Mouse (Mus musculus): Measurements from ENCODE around the gene Gxylt2.

- TF ChIP-seq POLR2A (IDR thresholded peaks at IDR 0.05; ENCODE audit: low read depth, low read length) (no peak), CTCF (IDR thresholded peaks at IDR 0.05; ENCODE audit: extremely low read depth, insufficient read depth, insufficient read length, insufficient replicate concordance) (no peak)
Measured at GRCm38 (mm10) chr6:100834489-100835160, 130.1 kb downstream of the Gxylt2 start.

All from spleen, adult 2 months (tissue).